Mouse (Mus musculus) hindbrain, embryonic 16.5 days (tissue): Measurements from ENCODE around the gene Prkag2. TPM values are rescaled to one million over a fixed set of nuclear protein-coding genes. Genes with fewer than 3 reads are reported as not detected.

Source experiments
- ATAC-seq: fragments of 200-750 bp; cut with Nextera tagmentation; 2 replicates; pipeline ENCODE4 v1.8.0; 2017; ENCODE audit warnings: moderate TSS enrichment, moderate library complexity
- H3K27ac ChIP-seq: fragments of 300-500 bp; sonication (generic); 2 replicates; pipeline ENCODE4 v1.5.1; 2014; ENCODE audit warnings: low read depth, mild to moderate bottlenecking, control low read depth, low read length, moderate library complexity
- H3K27me3 ChIP-seq: fragments of 300-500 bp; sonication (generic); replicated peaks from 2 replicates; pipeline ENCODE4 v1.6.1; 2014; ENCODE audit warnings: low read length; ENCODE audit not compliant: control insufficient read depth, insufficient read depth
- H3K36me3 ChIP-seq: fragments of 300-500 bp; sonication (generic); 2 replicates; pipeline ENCODE4 v1.6.1; 2014; ENCODE audit warnings: mild to moderate bottlenecking, low read length, moderate library complexity, mixed read lengths; ENCODE audit not compliant: control insufficient read depth, insufficient read depth
- H3K4me1 ChIP-seq: fragments of 300-500 bp; sonication (generic); 2 replicates; pipeline ENCODE4 v1.6.1; 2014; ENCODE audit warnings: low read depth, low read length; ENCODE audit not compliant: control insufficient read depth, insufficient read depth
- H3K4me2 ChIP-seq: fragments of 300-500 bp; sonication (generic); 2 replicates; pipeline ENCODE4 v1.6.1; 2014; ENCODE audit warnings: mild to moderate bottlenecking, low read length, control low read depth, moderate library complexity
- H3K4me3 ChIP-seq: fragments of 300-500 bp; sonication (generic); 2 replicates; pipeline ENCODE4 v1.5.1; 2014; ENCODE audit warnings: mild to moderate bottlenecking, low read length, control low read depth, moderate library complexity
- H3K9ac ChIP-seq: fragments of 300-500 bp; sonication (generic); 2 replicates; pipeline ENCODE4 v1.6.1; 2014; ENCODE audit warnings: low read depth, mild to moderate bottlenecking, control low read depth, low read length, moderate library complexity
- H3K9me3 ChIP-seq: fragments of 300-500 bp; sonication (generic); 2 replicates; pipeline ENCODE4 v1.6.1; 2014; ENCODE audit warnings: mild to moderate bottlenecking, low read length, moderate library complexity; ENCODE audit not compliant: control insufficient read depth
- WGBS: fragments of 180-500 bp; shearing (Covaris S2); extraction: QIAGEN DNeasy Blood & Tissue Kit; methylation state at CpG from one replicate; pipeline ENCODE4 v1.1.7; 2014; 5-methylcytosine and 5-hydroxymethylcytosine counted together
- polyA plus RNA-seq: library from polyadenylated mRNA; unstranded; fragments of >200 nt; fragmentation: Nextera tagmentation; extraction: Ambion mirVana; gene quantifications from 2 replicates; pipeline ENCODE4 v1.2.1, GENCODE M21; 2015

The Prkag2 gene
- polyA plus RNA-seq, 1 experiment from 2014 or later: 111 TPM

- H3K27ac ChIP-seq: no peak overlapping the region
- no peaks in the 10 kb centered on the region for H3K27me3 ChIP-seq
- H3K9ac ChIP-seq: no peak overlapping the region
- no peaks in the 10 kb centered on the region for H3K9me3 ChIP-seq
- no peak overlapping the region for H3K4me2 ChIP-seq
- WGBS: 51% methylated on average over 12 of the region's 12 CpGs
- ATAC-seq: no peak
- no peak overlapping the region for H3K4me3 ChIP-seq
- no peaks in the 10 kb centered on the region; the same call in 1 of the 2 replicates for H3K4me1 ChIP-seq
- no peaks in the 10 kb centered on the region for H3K36me3 ChIP-seq
These were observed 124.2 kb downstream of the Prkag2 start for GRCm38 (mm10) chr5:24976236-24976635.

GRCm38 (mm10) chr5:24975100-24975499 lies 125.3 kb downstream of the Prkag2 start:
- 72% methylated on average over 7 of the region's 7 CpGs for WGBS
- H3K4me3 ChIP-seq: no peak overlapping the region
- no peak for ATAC-seq

GRCm38 (mm10) chr5:24973672-24974225 lies 126.7 kb downstream of the Prkag2 start:
- H3K27ac ChIP-seq: no peak overlapping the region
- no peak for ATAC-seq
- H3K27me3 ChIP-seq: no peaks in the 10 kb centered on the region
- H3K4me1 ChIP-seq: no peaks in the 10 kb centered on the region; the same call in 1 of the 2 replicates
- no peak overlapping the region for H3K4me3 ChIP-seq
- WGBS: 78% methylated on average over 9 of the region's 9 CpGs
- no peaks in the 10 kb centered on the region for H3K9me3 ChIP-seq
- H3K9ac ChIP-seq: no peak overlapping the region
- H3K36me3 ChIP-seq: no peaks in the 10 kb centered on the region
- no peak overlapping the region for H3K4me2 ChIP-seq

More at GRCm38 (mm10) chr5:24975100-24975499, 125.3 kb downstream of the Prkag2 start:
- no peak overlapping the region for H3K4me2 ChIP-seq
- no peak overlapping the region for H3K9ac ChIP-seq
- H3K4me1 ChIP-seq: no peaks in the 10 kb centered on the region; the same call in 1 of the 2 replicates
- H3K27ac ChIP-seq: no peak overlapping the region
- H3K9me3 ChIP-seq: no peaks in the 10 kb centered on the region
- H3K27me3 ChIP-seq: no peaks in the 10 kb centered on the region
- no peaks in the 10 kb centered on the region for H3K36me3 ChIP-seq

DNA sequence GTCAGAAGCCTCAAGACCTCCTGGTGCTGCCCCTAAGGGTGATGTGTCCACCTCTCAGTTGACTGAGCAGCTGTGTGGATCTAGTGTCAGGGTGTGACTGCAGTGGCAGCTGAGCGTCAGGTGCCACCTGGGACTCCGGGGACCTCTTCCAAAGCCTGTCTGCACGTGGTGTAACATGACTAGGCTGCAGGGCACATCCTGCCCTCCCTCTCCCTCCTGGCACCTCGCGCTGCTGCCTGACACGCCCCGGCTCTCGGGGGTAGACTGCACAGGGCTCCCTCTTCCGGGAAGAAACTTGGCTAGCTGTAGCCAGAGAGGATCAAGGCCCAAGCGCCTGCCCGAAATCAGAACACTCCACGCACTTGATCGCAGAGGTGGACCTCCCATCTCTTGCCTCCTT lies 127.2 kb downstream of the Prkag2 start:
- ATAC-seq: no peak
- H3K9me3 ChIP-seq: no peaks in the 10 kb centered on the region
- H3K4me3 ChIP-seq: no peak overlapping the region
- no peak overlapping the region for H3K27ac ChIP-seq
- no peak overlapping the region for H3K9ac ChIP-seq
- H3K4me1 ChIP-seq: no peaks in the 10 kb centered on the region; the same call in 1 of the 2 replicates
- no peaks in the 10 kb centered on the region for H3K27me3 ChIP-seq
- H3K36me3 ChIP-seq: no peaks in the 10 kb centered on the region
- WGBS: 72% methylated on average over 13 of the region's 13 CpGs
- H3K4me2 ChIP-seq: no peak overlapping the region

DNA sequence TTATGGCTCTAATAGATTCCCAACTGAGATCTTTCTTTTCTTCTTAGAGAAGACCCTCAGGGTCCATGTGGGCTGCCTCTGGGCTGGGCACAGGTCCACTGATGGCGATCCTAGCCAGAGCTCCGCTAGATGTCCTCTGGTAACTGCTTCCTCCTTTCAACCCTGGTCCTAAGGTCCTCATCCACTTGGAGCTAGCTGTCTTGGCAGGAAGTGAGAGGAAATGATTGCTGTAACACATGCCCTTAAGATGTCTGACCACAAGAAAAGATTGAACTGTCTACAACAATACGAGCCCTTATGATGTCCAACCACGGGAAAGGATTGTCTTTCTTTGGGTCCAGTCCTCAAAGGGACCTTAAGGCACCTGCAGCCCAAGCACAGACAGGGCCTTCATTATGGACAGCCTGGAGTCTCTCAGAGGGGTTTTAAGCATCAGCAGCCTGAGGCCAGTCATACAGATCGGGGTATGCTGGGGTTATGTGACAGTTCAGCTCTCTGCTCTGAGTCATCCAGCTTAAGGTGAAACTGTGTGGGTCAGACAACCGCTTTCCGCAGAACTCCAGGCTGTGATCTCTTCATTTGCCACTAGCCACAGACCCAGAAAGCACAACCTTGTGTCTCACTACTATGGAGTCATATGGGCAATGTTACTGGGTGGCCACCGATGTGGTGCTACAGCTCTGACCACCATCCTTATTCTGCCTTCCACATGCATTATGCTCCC lies 129.7 kb downstream of the Prkag2 start:
- Histone ChIP-seq H3K27me3 (no peaks in the 10 kb centered on the region), H3K4me3 (no peak overlapping the region), H3K9me3 (no peaks in the 10 kb centered on the region), H3K36me3 (no peaks in the 10 kb centered on the region), H3K4me1 (no peaks in the 10 kb centered on the region), H3K9ac (no peak overlapping the region), H3K4me2 (no peak overlapping the region), H3K27ac (no peak overlapping the region)
- 93% methylated on average over 8 of the region's 8 CpGs for WGBS
- ATAC-seq: no peak

DNA sequence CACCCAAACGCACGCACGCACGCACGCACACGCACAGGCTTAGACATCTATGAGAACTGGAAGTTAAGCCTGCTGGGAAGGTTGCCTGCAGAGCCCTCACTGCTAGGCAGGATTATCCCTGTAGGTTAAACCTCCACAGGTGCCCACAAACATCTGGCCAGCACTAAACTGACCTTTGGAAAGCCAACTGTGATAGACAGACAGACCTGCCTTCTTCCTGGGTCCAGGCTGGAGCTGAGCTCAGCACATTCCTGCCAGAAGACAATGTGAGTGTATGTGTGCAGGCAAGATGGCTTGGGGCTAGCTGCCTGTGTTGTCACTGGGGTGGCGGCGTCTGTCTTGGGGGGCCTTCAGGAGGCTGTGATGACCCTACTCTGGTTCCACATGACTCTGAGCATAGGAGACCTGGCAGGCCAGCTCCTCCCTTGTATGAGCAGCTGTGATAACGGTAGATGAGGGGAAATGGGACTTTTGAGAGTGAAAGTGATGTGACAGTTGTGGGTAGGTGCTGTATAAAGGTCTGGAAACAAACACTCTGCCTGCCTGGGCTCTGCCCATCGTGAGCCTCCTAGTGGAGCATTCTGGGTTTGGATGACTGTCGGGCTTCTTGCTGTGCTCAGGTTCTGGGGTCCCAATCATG lies 131.1 kb downstream of the Prkag2 start:
- ATAC-seq: no peak
- no peaks in the 10 kb centered on the region for H3K4me1 ChIP-seq
- no peaks in the 10 kb centered on the region for H3K9me3 ChIP-seq
- 69% methylated on average over 11 of the region's 11 CpGs for whole genome bisulfite sequencing
- H3K4me3 ChIP-seq: no peak overlapping the region
- H3K4me2 ChIP-seq: no peak overlapping the region
- no peaks in the 10 kb centered on the region for H3K27me3 ChIP-seq
- H3K36me3 ChIP-seq: no peaks in the 10 kb centered on the region
- no peak overlapping the region for H3K9ac ChIP-seq
- H3K27ac ChIP-seq: no peak overlapping the region

DNA sequence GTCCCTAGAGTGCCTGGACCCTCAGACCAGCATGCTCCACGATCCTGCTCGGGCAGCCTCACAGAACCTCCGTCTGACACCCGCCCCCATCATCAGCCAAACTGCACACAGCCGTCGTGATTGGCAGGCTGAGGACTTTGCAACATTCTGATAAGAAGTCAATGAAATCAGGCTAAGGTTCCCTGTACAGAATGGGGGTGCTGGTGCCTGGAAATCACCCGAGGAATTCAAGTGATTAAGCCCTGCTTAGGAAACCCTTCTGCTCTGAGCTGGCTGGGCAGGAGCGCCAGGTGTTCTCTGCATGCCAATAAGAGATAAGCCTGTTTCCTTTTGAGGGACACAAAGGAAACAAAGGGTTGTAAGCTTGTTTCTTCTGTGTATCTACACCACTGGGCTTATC lies 131.7 kb downstream of the Prkag2 start:
- H3K9ac ChIP-seq: no peak overlapping the region; the same call in 1 of the 2 replicates
- H3K4me2 ChIP-seq: no peak overlapping the region
- no peaks in the 10 kb centered on the region for H3K36me3 ChIP-seq
- no peaks in the 10 kb centered on the region for H3K27me3 ChIP-seq
- no peaks in the 10 kb centered on the region for H3K4me1 ChIP-seq
- no peak overlapping the region for H3K27ac ChIP-seq
- H3K4me3 ChIP-seq: no peak overlapping the region
- H3K9me3 ChIP-seq: no peaks in the 10 kb centered on the region
- ATAC-seq: no peak
- 40% methylated on average over 8 of the region's 8 CpGs for WGBS

- ATAC-seq: no peak
- Histone ChIP-seq H3K4me1 (no peaks in the 10 kb centered on the region), H3K36me3 (no peaks in the 10 kb centered on the region), H3K27ac (no peak overlapping the region), H3K9me3 (no peaks in the 10 kb centered on the region), H3K4me2 (no peak overlapping the region), H3K9ac (no peak overlapping the region), H3K27me3 (no peaks in the 10 kb centered on the region), H3K4me3 (no peak overlapping the region)
- 76% methylated on average over 7 of the region's 7 CpGs for WGBS
These were observed 132.4 kb downstream of the Prkag2 start for GRCm38 (mm10) chr5:24967898-24968535.

DNA sequence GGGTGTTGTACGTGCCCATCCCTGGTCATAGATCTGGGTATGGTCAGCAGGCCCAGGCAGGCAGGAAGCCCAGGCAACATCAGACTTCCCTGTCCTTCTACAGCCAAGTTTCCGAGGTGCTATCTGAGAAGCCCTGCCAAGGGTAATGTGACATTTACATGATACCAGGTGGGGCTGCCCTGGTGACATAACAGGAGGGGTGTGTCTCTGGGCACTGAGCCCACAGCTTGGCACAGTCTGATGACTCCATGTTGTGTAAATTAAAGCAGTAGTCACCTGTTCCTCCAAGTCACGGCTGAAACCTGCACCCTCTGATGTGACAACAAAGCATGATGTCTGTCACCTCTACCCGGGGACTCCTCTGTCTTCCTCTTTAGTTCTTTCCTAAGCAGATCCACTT lies 136.7 kb downstream of the Prkag2 start:
- no peaks in the 10 kb centered on the region for H3K4me1 ChIP-seq
- ATAC-seq: 0 out of 2 replicates have a peak, but pooled peaks have one; percentile 31
- no peaks in the 10 kb centered on the region for H3K9me3 ChIP-seq
- H3K36me3 ChIP-seq: no peaks in the 10 kb centered on the region
- H3K27me3 ChIP-seq: no peaks in the 10 kb centered on the region
- H3K4me2 ChIP-seq: no peak overlapping the region
- no peak overlapping the region for H3K4me3 ChIP-seq
- H3K27ac ChIP-seq: no peak overlapping the region
- H3K9ac ChIP-seq: no peak overlapping the region
- 68% methylated on average over 4 of the region's 4 CpGs for WGBS
